Mouse (Mus musculus) liver, postnatal 0 days (tissue): ENCODE data around the gene Dyrk3. TPM values are rescaled to one million over a fixed set of nuclear protein-coding genes. Genes with fewer than 3 reads are reported as not detected.

ENCODE experiments used
- ATAC-seq: fragments of 200-750 bp; cut with Nextera tagmentation; 2 replicates; pipeline ENCODE4 v1.8.0; 2017; ENCODE audit warnings: mild to moderate bottlenecking, moderate library complexity
- DNase-seq: peaks from one replicate; pipeline ENCODE4 v3.0.0-alpha.2; 2016
- H3K27ac ChIP-seq: fragments of 300-500 bp; sonication (generic); 2 replicates; pipeline ENCODE4 v1.5.1; 2014; ENCODE audit warnings: antibody characterized with exemption, moderate library complexity, mild to moderate bottlenecking, low read depth
- H3K27me3 ChIP-seq: fragments of 300-500 bp; sonication (generic); 2 replicates; pipeline ENCODE4 v1.6.1; 2014; ENCODE audit warnings: low read length, control low read depth, mixed read lengths; ENCODE audit not compliant: insufficient read depth
- H3K36me3 ChIP-seq: fragments of 300-500 bp; sonication (generic); replicated peaks from 2 replicates; pipeline ENCODE4 v1.6.1; 2014; ENCODE audit warnings: mild to moderate bottlenecking, control low read depth, low read length, moderate library complexity, mixed read lengths; ENCODE audit not compliant: insufficient read depth
- H3K4me1 ChIP-seq: fragments of 300-500 bp; sonication (generic); 2 replicates; pipeline ENCODE4 v1.6.1; 2014; ENCODE audit warnings: antibody characterized with exemption, mild to moderate bottlenecking, control low read depth; ENCODE audit not compliant: insufficient read depth
- H3K4me2 ChIP-seq: fragments of 300-500 bp; sonication (generic); 2 replicates; pipeline ENCODE4 v1.6.1; 2014; ENCODE audit warnings: low read depth, mild to moderate bottlenecking, low read length, moderate library complexity, mixed read lengths
- H3K4me3 ChIP-seq: fragments of 300-500 bp; sonication (generic); 2 replicates; pipeline ENCODE4 v1.5.1; 2014; ENCODE audit warnings: low read depth, low read length
- H3K9ac ChIP-seq: fragments of 300-500 bp; sonication (generic); replicated peaks from 2 replicates; pipeline ENCODE4 v1.6.1; 2014; ENCODE audit warnings: mild to moderate bottlenecking, moderate library complexity
- H3K9me3 ChIP-seq: fragments of 300-500 bp; sonication (generic); 2 replicates; pipeline ENCODE4 v1.6.1; 2016; ENCODE audit warnings: mild to moderate bottlenecking, control low read depth, low read length, mixed read lengths
- CTCF ChIP-seq: sonication (generic); IDR thresholded peaks from 2 replicates; pipeline ENCODE4 v1.5.1; 2016; ENCODE audit warnings: antibody characterized with exemption, low read depth
- EP300 ChIP-seq: IDR thresholded peaks from 2 replicates; pipeline ENCODE4 v1.6.1; 2016; ENCODE audit warnings: antibody characterized with exemption, low read depth, mild to moderate bottlenecking
- WGBS: fragments of 180-500 bp; shearing (Covaris S2); extraction: QIAGEN DNeasy Blood & Tissue Kit; methylation state at CpG from one replicate; pipeline ENCODE4 v1.1.7; 2014; ENCODE audit not compliant: insufficient replicate concordance; 5-methylcytosine and 5-hydroxymethylcytosine counted together
- polyA plus RNA-seq: library from polyadenylated mRNA; unstranded; fragments of >200 nt; fragmentation: Nextera tagmentation; extraction: Ambion mirVana; gene quantifications from 2 replicates; pipeline ENCODE4 v1.2.1, GENCODE M21; 2015

Dyrk3 gene
- polyA plus RNA-seq, 1 experiment from 2014 or later, result 10.3 TPM

DNA sequence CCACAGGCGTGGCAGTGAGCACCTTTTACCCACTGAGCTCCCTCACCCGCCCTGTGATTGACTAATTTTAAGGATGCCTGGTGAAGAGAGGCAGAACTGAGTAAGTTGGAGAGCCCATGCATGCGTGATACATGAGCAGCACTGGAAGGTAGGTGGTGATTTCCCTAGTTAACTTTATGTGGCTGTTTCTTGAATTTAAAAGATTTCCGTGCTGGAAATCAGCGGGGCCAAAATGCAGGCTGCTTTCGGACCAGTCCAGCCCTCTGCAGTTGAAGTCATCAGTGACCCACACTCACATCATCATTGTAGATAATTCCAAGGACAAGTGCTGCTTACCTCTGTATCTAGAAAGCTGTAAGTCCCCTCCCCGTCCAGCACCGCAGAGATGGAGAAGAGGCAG is 37.7 kb upstream of the Dyrk3 start:
- Histone ChIP-seq H3K4me2 (no peak overlapping the region), H3K4me1 (no peaks in the 10 kb centered on the region), H3K9me3 (no peaks in the 10 kb centered on the region), H3K36me3 (peaks cover 79% of the 10 kb centered on the region), H3K4me3 (no peak overlapping the region), H3K9ac (no peak overlapping the region), H3K27ac (no peak overlapping the region), H3K27me3 (no peaks in the 10 kb centered on the region)
- TF ChIP-seq CTCF (no peak), EP300 (no peak)
- DNase-seq (no peak), ATAC-seq (no peak)
- 92% methylated on average over 8 of the region's 8 CpGs for WGBS

DNA sequence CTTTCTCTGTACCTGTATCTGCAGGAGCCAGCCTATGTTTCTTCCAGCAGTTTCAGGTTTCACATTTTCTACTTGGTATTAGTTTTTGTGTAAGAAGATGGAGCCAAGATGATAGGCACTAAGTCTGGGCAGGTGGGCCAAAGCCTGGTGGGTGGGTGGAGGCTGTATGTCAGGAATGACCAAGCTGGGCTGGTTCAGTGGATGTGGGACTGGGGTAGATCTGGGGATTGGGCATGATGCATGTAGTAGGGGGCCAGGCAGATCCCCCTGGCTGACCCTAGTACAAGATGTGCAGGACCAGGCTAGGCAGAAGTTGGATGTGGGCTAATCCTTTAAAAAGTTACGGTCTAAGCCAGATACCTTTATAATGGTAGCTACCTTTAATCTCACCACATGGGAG is 37.0 kb upstream of the Dyrk3 start:
- Histone ChIP-seq H3K9me3 (no peaks in the 10 kb centered on the region), H3K4me3 (no peak overlapping the region), H3K4me1 (no peaks in the 10 kb centered on the region), H3K27ac (no peak overlapping the region), H3K27me3 (no peaks in the 10 kb centered on the region), H3K36me3 (peaks cover 78% of the 10 kb centered on the region), H3K4me2 (no peak overlapping the region), H3K9ac (no peak overlapping the region)
- 95% methylated on average over 1 of the region's 1 CpGs for WGBS
- no peak for DNase-seq
- TF ChIP-seq EP300 (no peak), CTCF (no peak)
- ATAC-seq, result no peak

DNA sequence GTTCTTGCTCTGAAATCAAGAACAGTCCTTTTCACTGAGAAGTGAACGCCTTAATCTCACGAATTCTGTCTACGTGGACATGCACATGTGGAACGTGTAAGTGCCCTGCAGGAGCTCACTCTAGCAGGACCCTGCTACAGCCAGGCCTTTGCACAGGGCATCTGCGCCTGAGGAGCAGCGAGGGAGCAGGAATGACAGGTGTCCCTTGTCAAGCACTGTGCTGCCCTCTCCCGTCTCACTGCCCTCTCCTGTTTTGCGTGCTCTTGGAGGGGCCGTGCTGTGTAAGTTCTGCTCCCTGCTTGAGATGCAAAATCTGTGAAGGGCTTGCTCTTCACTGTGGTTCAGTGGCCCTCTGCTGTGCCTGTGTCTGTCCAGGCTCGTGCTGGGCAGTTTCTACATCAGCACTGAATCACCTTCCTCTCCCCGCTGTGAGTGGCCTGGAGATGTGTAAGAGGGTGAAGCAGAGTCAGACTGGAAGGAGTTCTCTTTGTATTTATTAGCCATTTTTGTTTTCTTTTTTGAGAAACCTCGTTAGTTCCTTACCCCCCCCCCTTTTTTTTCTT is 36.2 kb upstream of the Dyrk3 start:
- H3K36me3 ChIP-seq, result peaks cover 74% of the 10 kb centered on the region
- WGBS, result 73% methylated on average over 12 of the region's 12 CpGs

DNA sequence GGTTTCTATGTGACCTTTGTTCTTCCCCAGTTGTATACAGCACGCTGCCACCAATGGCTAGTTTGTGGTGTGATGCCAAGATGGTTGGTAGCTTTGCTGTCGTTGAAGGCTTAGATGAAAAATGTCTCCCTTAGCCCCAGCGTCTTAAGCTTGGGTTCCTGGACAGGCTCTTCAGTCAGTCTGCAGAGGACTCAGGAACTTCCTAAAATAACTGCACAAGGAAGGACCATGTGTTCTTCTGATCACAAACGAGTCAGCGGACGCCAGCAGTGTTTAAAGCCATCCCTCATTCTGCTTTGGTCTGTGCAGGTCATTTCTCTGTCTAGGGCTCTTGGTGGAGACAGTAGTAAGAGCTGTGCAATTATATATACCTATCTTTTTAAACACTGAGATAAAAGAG is 35.7 kb upstream of the Dyrk3 start:
- Histone ChIP-seq H3K36me3 (peaks cover 78% of the 10 kb centered on the region), H3K27ac (no peak overlapping the region), H3K4me1 (no peaks in the 10 kb centered on the region), H3K27me3 (no peaks in the 10 kb centered on the region), H3K4me2 (no peak overlapping the region), H3K9ac (no peak overlapping the region), H3K4me3 (no peak overlapping the region), H3K9me3 (no peaks in the 10 kb centered on the region)
- TF ChIP-seq CTCF, result no peak
- no peak for TF ChIP-seq EP300
- no peak for ATAC-seq
- no peak for DNase-seq
- 53% methylated on average over 6 of the region's 6 CpGs for WGBS

More for the DNA sequence above, 36.2 kb upstream of the Dyrk3 start:
- Histone ChIP-seq H3K27me3 (no peaks in the 10 kb centered on the region), H3K27ac (no peak overlapping the region), H3K4me2 (no peak overlapping the region), H3K4me3 (no peak overlapping the region), H3K9me3 (no peaks in the 10 kb centered on the region), H3K4me1 (no peaks in the 10 kb centered on the region), H3K9ac (no peak overlapping the region)
- DNase-seq, result no peak
- no peak for ATAC-seq
- TF ChIP-seq EP300, result no peak
- no peak for TF ChIP-seq CTCF

DNA sequence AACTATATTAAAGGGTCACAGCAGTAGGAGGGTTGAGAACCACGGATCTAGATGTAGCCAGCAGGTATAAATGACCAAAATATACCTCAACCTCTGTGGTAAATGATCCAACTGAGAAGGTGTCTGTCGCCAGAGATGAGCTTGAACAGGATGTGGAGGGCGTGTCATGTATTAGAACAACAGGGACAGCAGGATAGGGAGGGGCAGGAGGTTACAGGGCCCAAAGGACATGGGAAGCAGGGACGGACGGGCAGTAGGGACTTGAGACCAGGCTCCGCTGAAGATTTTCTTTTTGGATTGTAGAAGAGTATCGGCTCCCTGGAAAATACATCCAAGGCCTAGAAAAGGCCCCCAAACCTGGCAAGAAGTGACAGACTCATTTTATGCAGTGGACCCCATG is 34.9 kb upstream of the Dyrk3 start:
- Histone ChIP-seq H3K36me3 (peaks cover 80% of the 10 kb centered on the region), H3K4me2 (no peak overlapping the region), H3K27me3 (no peaks in the 10 kb centered on the region), H3K4me1 (no peaks in the 10 kb centered on the region), H3K27ac (no peak overlapping the region), H3K9ac (no peak overlapping the region), H3K9me3 (no peaks in the 10 kb centered on the region), H3K4me3 (no peak overlapping the region)
- no peak for ATAC-seq
- no peak for TF ChIP-seq CTCF
- no peak for TF ChIP-seq EP300
- 81% methylated on average over 7 of the region's 7 CpGs for WGBS
- DNase-seq, result no peak

DNA sequence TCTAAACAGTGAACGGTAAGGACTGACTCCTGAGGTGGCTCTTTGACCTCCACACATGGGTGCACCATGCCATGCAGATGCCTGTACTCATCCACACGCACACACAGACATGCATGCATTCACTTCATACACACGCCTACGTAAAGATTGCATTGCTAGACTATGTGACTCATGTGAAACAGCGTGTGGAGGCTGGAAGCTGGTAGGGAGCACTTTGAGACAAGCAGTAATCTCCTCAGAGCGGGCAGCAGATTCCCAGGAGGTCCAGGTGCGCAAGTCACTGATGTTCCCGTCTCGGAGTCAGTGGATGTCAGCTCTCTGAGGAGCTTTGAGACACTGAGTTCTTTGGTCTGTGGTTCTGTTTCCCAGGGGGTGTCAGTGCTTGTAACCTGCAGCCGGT is 29.5 kb upstream of the Dyrk3 start:
- Histone ChIP-seq H3K27ac (no peak overlapping the region), H3K9ac (no peak overlapping the region), H3K9me3 (no peaks in the 10 kb centered on the region), H3K4me1 (no peaks in the 10 kb centered on the region), H3K4me2 (no peak overlapping the region), H3K27me3 (no peaks in the 10 kb centered on the region), H3K4me3 (no peak overlapping the region), H3K36me3 (peaks cover 89% of the 10 kb centered on the region)
- DNase-seq, result no peak
- WGBS, result 88% methylated on average over 10 of the region's 10 CpGs
- no peak for TF ChIP-seq EP300
- no peak for TF ChIP-seq CTCF
- ATAC-seq, result no peak

DNA sequence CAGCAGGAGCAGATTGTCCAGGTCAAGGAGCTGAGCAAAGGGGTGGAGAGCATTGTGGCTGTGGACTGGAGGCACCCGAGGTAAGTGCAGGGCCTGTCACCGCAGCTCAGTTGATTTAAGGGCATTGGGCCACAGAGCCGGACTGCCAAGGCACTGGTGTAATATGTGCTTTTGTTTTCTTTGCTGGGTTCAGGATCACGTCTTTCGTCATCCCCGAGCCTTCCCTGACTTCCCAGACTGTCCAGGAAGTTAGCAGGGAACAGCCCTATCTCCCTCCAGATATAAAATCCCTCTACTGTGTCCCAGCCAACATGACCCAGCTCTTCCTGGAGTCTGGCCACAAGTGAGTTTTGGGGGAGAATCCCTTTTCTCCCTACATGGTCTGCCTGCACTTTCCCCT is 26.3 kb upstream of the Dyrk3 start:
- no peak overlapping the region for H3K4me2 ChIP-seq
- ATAC-seq, result no peak
- no peak for TF ChIP-seq CTCF
- no peak for TF ChIP-seq EP300
- peaks cover 78% of the 10 kb centered on the region for H3K36me3 ChIP-seq
- H3K27ac ChIP-seq, result no peak overlapping the region
- no peak overlapping the region for H3K9ac ChIP-seq
- WGBS, result 80% methylated on average over 6 of the region's 6 CpGs
- H3K27me3 ChIP-seq, result no peaks in the 10 kb centered on the region
- no peak for DNase-seq
- H3K4me1 ChIP-seq, result no peaks in the 10 kb centered on the region
- no peak overlapping the region for H3K4me3 ChIP-seq
- H3K9me3 ChIP-seq, result no peaks in the 10 kb centered on the region
